Comparison of ENCODE assay signal across 20 mouse cellular contexts in genomic region chr7:125234911-125235310, GRCm38 (mm10).
A peak's percentile ranks its signal among the peaks of the same experiment; 100 is the strongest.
DNase-seq lines count a peak whose midpoint lies in the region; ATAC-seq and TF ChIP-seq lines count a peak whose summit lies in the region.
"Had no signal": no experiment of that assay in that cellular context is flagged by ENCODE, and none has a peak within 500 bp of the region (broad histone marks: within the 10 kb centered on the region; RNA-seq: fewer than 3 reads in every experiment).

No protein-coding gene starts in this region.

- H3K4me1 ChIP-seq in heart, embryonic 10.5 days, result no peaks in the 10 kb centered on the region
- H3K4me1 ChIP-seq in lung, embryonic 14.5 days (ENCODE audit: insufficient read depth), result no peaks in the 10 kb centered on the region
- H3K4me1 ChIP-seq: embryonic facial prominence, embryonic 12.5 days; forebrain, embryonic 12.5 days; heart, embryonic 13.5 days; hindbrain, embryonic 13.5 days; intestine, embryonic 15.5 days had no signal

- no peak for TF ChIP-seq POLR2A in brain, embryonic 14.5 days (IDR thresholded peaks at IDR 0.05; ENCODE audit: borderline replicate concordance, extremely low read depth, insufficient read depth, insufficient read length, poor library complexity, severe bottlenecking)

- H3K4me2 ChIP-seq in lung, embryonic 14.5 days, result no peak overlapping the region
- H3K4me2 ChIP-seq: embryonic facial prominence, embryonic 12.5 days; forebrain, embryonic 12.5 days; heart, embryonic 13.5 days; hindbrain, embryonic 13.5 days; intestine, embryonic 15.5 days had no signal

- no peaks in the 10 kb centered on the region for H3K27me3 ChIP-seq in heart, embryonic 10.5 days (ENCODE audit: insufficient read depth, poor library complexity, severe bottlenecking)
- H3K27me3 ChIP-seq in lung, embryonic 14.5 days (ENCODE audit: insufficient read depth, low read length), result no peaks in the 10 kb centered on the region
- H3K27me3 ChIP-seq: embryonic facial prominence, embryonic 12.5 days; forebrain, embryonic 12.5 days; heart, embryonic 13.5 days; hindbrain, embryonic 13.5 days; intestine, embryonic 15.5 days had no signal

- ATAC-seq in lung, embryonic 14.5 days (ENCODE audit: insufficient read depth), result no peak; the same call in 1 of the 2 replicates
- ATAC-seq: intestine, embryonic 15.5 days had no signal

- no peaks in the 10 kb centered on the region for H3K36me3 ChIP-seq in heart, embryonic 10.5 days
- no peaks in the 10 kb centered on the region for H3K36me3 ChIP-seq in lung, embryonic 14.5 days (ENCODE audit: insufficient read depth)
- H3K36me3 ChIP-seq: embryonic facial prominence, embryonic 12.5 days; forebrain, embryonic 12.5 days; heart, embryonic 13.5 days; hindbrain, embryonic 13.5 days; intestine, embryonic 15.5 days had no signal

- peak; percentile 22 for DNase-seq in heart, embryonic 10.5 days (ENCODE audit: low spot score)
- no peak for DNase-seq in heart, postnatal 10 days
- DNase-seq in lung, embryonic 14.5 days, result peak; percentile 42
- no peak for DNase-seq in lung, adult 18-20 months
- DNase-seq in Muller cell, postnatal 12 days (ENCODE audit: inconsistent ontology term), result peak; percentile 49
- DNase-seq in brain, embryonic 14.5 days (ENCODE audit: low read depth), result peak; percentile 68
- no peak for DNase-seq in frontal cortex, adult 2 months (ENCODE audit: extremely low spot score in 1 of 2, low spot score in 1 of 2)
- DNase-seq: adrenal gland, adult 8-10 months; adrenal gland, postnatal 36 days; cerebellum, adult 11 months; cerebellum, adult 8-10 months; cerebellum, postnatal 14 days; embryo, embryonic 11 days; heart, adult 2 months; heart, postnatal 4 days had no signal

- no peak overlapping the region for H3K27ac ChIP-seq in heart, embryonic 10.5 days
- no peak overlapping the region for H3K27ac ChIP-seq in lung, embryonic 14.5 days (ENCODE audit: low read depth)
- H3K27ac ChIP-seq: embryonic facial prominence, embryonic 12.5 days; forebrain, embryonic 12.5 days; heart, adult 2 months; heart, embryonic 13.5 days; hindbrain, embryonic 13.5 days; intestine, embryonic 15.5 days had no signal

- H3K4me3 ChIP-seq in heart, embryonic 10.5 days, result no peak overlapping the region
- H3K4me3 ChIP-seq in lung, embryonic 14.5 days (ENCODE audit: low read depth, low read length), result no peak overlapping the region
- H3K4me3 ChIP-seq: embryonic facial prominence, embryonic 12.5 days; forebrain, embryonic 12.5 days; heart, adult 2 months; heart, embryonic 13.5 days; hindbrain, embryonic 13.5 days; intestine, embryonic 15.5 days had no signal

- TF ChIP-seq CTCF in lung, embryonic 14.5 days (IDR thresholded peaks at IDR 0.05; ENCODE audit: low read depth), result no peak
- no peak for TF ChIP-seq CTCF in brain, embryonic 14.5 days (IDR thresholded peaks at IDR 0.05; ENCODE audit: borderline replicate concordance, extremely low read depth, insufficient read depth, insufficient read length)

- H3K9ac ChIP-seq in lung, embryonic 14.5 days, result no peak overlapping the region
- H3K9ac ChIP-seq: embryonic facial prominence, embryonic 12.5 days; forebrain, embryonic 12.5 days; heart, embryonic 13.5 days; hindbrain, embryonic 13.5 days; intestine, embryonic 15.5 days had no signal

- no peaks in the 10 kb centered on the region for H3K9me3 ChIP-seq in heart, embryonic 10.5 days
- no peaks in the 10 kb centered on the region for H3K9me3 ChIP-seq in lung, embryonic 14.5 days (ENCODE audit: low read depth, low read length)
- H3K9me3 ChIP-seq: embryonic facial prominence, embryonic 12.5 days; forebrain, embryonic 12.5 days; heart, embryonic 13.5 days; hindbrain, embryonic 13.5 days; intestine, embryonic 15.5 days had no signal

- WGBS in heart, embryonic 10.5 days, result 73% methylated on average over 7 of the region's 7 CpGs
- WGBS in lung, embryonic 14.5 days, result 23% methylated on average over 7 of the region's 7 CpGs

- intact Hi-C loops in heart, postnatal 10 days (cut with DNase I), result no loop called here

Comparison
In these comparisons a context has a peak if more than half of its experiments do, and no peak if none do; other contexts are left out.
1. DNase-seq: peak in heart, embryonic 10.5 days (single experiment), lung, embryonic 14.5 days (single experiment), Muller cell, postnatal 12 days (single experiment) and brain, embryonic 14.5 days (single experiment); none in heart, postnatal 10 days (0 of 2), lung, adult 18-20 months (0 of 2) and frontal cortex, adult 2 months (0 of 2).